Mouse (Mus musculus): ENCODE measurements around the gene Siah3. TPM values are rescaled to one million over a fixed set of nuclear protein-coding genes. Genes with fewer than 3 reads are reported as not detected.

Gene Siah3
- polyA plus RNA-seq, 1 experiment: not detected

DNA sequence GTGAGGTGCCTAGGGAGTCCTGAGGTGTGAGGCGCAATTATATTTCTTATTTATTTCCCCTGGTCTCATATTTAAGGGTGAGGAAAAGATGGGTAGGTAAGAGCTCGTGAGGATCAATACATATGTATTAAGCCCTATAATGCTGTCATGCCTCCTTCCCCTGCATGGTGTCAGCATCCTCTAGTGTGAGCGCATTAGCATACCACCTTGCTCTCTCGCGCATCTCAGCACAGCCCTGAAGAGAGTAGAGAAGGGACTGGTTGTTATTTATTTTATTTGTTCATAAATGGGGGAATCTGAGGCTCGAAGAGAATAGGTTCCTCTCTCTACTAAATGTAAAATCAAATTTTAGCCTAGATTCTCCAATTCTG lies 27.4 kb downstream of the Siah3 start:
- Histone ChIP-seq H3K36me3 (ENCODE audit: control insufficient read depth, insufficient read depth) (no peaks in the 10 kb centered on the region), H3K79me3 (ENCODE audit: low read depth) (no peaks in the 10 kb centered on the region), H3K79me2 (ENCODE audit: control insufficient read depth, insufficient read depth) (no peaks in the 10 kb centered on the region), H3ac (ENCODE audit: control insufficient read depth, insufficient read length, low read depth) (no peak overlapping the region), H3K4me3 (ENCODE audit: insufficient read depth, poor library complexity, severe bottlenecking) (no peak overlapping the region), H3K27me3 (ENCODE audit: control insufficient read depth, insufficient read depth, insufficient read length) (peaks cover 18% of the 10 kb centered on the region)
- TF ChIP-seq FOSL1 (IDR thresholded peaks at IDR 0.05; ENCODE audit: insufficient read depth, low read length, poor library complexity, severe bottlenecking) (no peak), MAX (IDR thresholded peaks at IDR 0.05) (no peak), CTCF (IDR thresholded peaks at IDR 0.05; ENCODE audit: control insufficient read depth, insufficient read depth, insufficient read length) (no peak), MYOD1 (IDR thresholded peaks at IDR 0.05; ENCODE audit: control insufficient read depth, insufficient read length, low read depth) (no peak), MYOG (IDR thresholded peaks at IDR 0.05; ENCODE audit: control insufficient read depth, extremely low read depth, insufficient read length) (no peak), USF1 (IDR thresholded peaks at IDR 0.05; ENCODE audit: low read depth) (no peak), CEBPB (IDR thresholded peaks at IDR 0.05; ENCODE audit: low read depth) (no peak)

DNA sequence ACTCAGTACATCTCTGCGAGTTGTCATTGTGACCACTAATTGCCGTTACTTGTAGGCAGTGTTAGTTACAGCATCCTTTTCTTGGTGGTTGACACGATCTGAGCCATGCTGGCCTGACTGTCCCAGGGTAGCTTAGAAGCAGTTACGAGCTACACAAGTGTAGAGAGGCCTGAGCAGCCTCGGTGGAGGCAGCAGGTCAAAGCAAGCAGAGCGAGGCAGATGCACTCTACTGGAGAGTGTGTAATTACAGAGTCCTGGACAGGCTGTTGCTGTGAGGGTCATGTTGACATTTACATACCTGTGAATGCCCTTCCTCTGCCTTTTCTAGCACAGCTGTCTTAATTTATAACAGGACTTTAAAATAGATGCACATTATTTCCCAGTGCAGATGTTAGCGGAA lies 32.1 kb downstream of the Siah3 start:
- no peak overlapping the region for H3K4me3 ChIP-seq (ENCODE audit: insufficient read depth, poor library complexity, severe bottlenecking)
- H3K79me3 ChIP-seq (ENCODE audit: low read depth): no peaks in the 10 kb centered on the region
- TF ChIP-seq USF1 (IDR thresholded peaks at IDR 0.05; ENCODE audit: low read depth): no peak
- TF ChIP-seq CTCF (IDR thresholded peaks at IDR 0.05; ENCODE audit: control insufficient read depth, insufficient read depth, insufficient read length): no peak
- no peak for TF ChIP-seq MYOG (IDR thresholded peaks at IDR 0.05; ENCODE audit: control insufficient read depth, extremely low read depth, insufficient read length)
- TF ChIP-seq FOSL1 (IDR thresholded peaks at IDR 0.05; ENCODE audit: insufficient read depth, low read length, poor library complexity, severe bottlenecking): no peak
- TF ChIP-seq MYOD1 (IDR thresholded peaks at IDR 0.05; ENCODE audit: control insufficient read depth, insufficient read length, low read depth): no peak
- TF ChIP-seq CEBPB (IDR thresholded peaks at IDR 0.05; ENCODE audit: low read depth): no peak
- no peak for TF ChIP-seq MAX (IDR thresholded peaks at IDR 0.05)
- no peak overlapping the region for H3ac ChIP-seq (ENCODE audit: control insufficient read depth, insufficient read length, low read depth)
- H3K27me3 ChIP-seq (ENCODE audit: control insufficient read depth, insufficient read depth, insufficient read length): peaks cover 24% of the 10 kb centered on the region
- H3K36me3 ChIP-seq (ENCODE audit: control insufficient read depth, insufficient read depth): no peaks in the 10 kb centered on the region
- H3K79me2 ChIP-seq (ENCODE audit: control insufficient read depth, insufficient read depth): no peaks in the 10 kb centered on the region

DNA sequence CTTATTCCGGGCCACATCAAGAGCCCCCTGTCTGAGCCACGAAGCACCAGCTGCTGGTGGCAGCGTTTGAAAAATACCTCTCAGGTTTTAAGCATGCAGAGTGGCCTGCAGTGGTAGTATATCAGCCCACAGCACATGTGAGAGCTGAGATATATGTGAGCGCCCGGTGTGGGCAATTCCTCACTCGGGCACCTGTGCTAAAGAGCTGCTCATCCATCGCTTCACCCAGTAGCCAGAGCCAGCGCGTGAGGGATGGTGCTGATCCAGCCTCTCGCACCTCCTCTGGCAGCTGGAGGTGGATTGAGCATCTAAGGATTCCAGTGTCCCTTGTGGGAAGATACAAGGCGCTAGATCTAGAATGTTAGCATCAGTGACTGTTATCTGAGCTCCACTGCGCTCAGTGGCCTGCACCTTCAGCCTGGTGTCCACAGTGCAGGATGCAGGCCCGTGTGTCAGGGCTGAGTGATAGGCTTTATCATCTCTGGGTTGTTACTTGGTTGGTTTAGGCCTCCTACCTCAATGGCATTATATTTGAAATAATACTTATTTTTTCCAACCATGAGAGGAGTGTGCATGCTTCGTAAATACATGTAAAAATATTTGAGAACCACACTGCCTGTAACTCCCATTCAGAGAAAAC lies 37.9 kb downstream of the Siah3 start:
- H3K79me2 ChIP-seq (ENCODE audit: control insufficient read depth, insufficient read depth): no peaks in the 10 kb centered on the region
- no peak overlapping the region for H3ac ChIP-seq (ENCODE audit: control insufficient read depth, insufficient read length, low read depth)
- H3K27me3 ChIP-seq (ENCODE audit: control insufficient read depth, insufficient read depth, insufficient read length): peaks cover 47% of the 10 kb centered on the region
- H3K4me3 ChIP-seq (ENCODE audit: insufficient read depth, poor library complexity, severe bottlenecking): no peak overlapping the region
- no peaks in the 10 kb centered on the region for H3K36me3 ChIP-seq (ENCODE audit: control insufficient read depth, insufficient read depth)
- no peaks in the 10 kb centered on the region for H3K79me3 ChIP-seq (ENCODE audit: low read depth)
- TF ChIP-seq USF1 (IDR thresholded peaks at IDR 0.05; ENCODE audit: low read depth) (no peak), FOSL1 (IDR thresholded peaks at IDR 0.05; ENCODE audit: insufficient read depth, low read length, poor library complexity, severe bottlenecking) (no peak), CEBPB (IDR thresholded peaks at IDR 0.05; ENCODE audit: low read depth) (no peak), MYOD1 (IDR thresholded peaks at IDR 0.05; ENCODE audit: control insufficient read depth, insufficient read length, low read depth) (no peak), CTCF (IDR thresholded peaks at IDR 0.05; ENCODE audit: control insufficient read depth, insufficient read depth, insufficient read length) (no peak), MAX (IDR thresholded peaks at IDR 0.05) (no peak), MYOG (IDR thresholded peaks at IDR 0.05; ENCODE audit: control insufficient read depth, extremely low read depth, insufficient read length) (no peak)

DNA sequence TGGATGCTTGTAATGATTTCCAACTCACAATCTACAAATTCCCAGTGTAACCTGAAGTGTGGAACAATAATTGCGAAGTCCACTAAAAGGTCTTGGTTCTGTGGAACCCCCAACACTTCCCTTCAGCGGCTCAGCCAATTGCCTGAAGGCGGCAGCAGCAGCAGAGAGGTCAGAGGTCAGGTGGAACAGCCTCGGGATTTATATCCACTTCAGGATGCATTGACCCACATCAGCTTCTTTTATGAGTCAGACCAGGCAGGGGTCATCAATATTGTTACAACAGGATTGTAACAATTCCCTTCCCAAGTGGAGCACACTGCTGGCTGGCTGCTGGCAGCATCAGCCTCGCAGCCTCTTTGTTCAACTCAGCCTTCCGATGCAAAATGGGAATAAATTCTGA lies 39.1 kb downstream of the Siah3 start:
- Histone ChIP-seq H3K36me3 (ENCODE audit: control insufficient read depth, insufficient read depth) (no peaks in the 10 kb centered on the region), H3K4me3 (ENCODE audit: insufficient read depth, poor library complexity, severe bottlenecking) (no peak overlapping the region), H3K79me3 (ENCODE audit: low read depth) (no peaks in the 10 kb centered on the region), H3K27me3 (ENCODE audit: control insufficient read depth, insufficient read depth, insufficient read length) (peaks cover 50% of the 10 kb centered on the region), H3K79me2 (ENCODE audit: control insufficient read depth, insufficient read depth) (no peaks in the 10 kb centered on the region), H3ac (ENCODE audit: control insufficient read depth, insufficient read length, low read depth) (no peak overlapping the region)
- TF ChIP-seq MAX (IDR thresholded peaks at IDR 0.05): no peak
- no peak for TF ChIP-seq CTCF (IDR thresholded peaks at IDR 0.05; ENCODE audit: control insufficient read depth, insufficient read depth, insufficient read length)
- TF ChIP-seq MYOD1 (IDR thresholded peaks at IDR 0.05; ENCODE audit: control insufficient read depth, insufficient read length, low read depth): no peak

DNA sequence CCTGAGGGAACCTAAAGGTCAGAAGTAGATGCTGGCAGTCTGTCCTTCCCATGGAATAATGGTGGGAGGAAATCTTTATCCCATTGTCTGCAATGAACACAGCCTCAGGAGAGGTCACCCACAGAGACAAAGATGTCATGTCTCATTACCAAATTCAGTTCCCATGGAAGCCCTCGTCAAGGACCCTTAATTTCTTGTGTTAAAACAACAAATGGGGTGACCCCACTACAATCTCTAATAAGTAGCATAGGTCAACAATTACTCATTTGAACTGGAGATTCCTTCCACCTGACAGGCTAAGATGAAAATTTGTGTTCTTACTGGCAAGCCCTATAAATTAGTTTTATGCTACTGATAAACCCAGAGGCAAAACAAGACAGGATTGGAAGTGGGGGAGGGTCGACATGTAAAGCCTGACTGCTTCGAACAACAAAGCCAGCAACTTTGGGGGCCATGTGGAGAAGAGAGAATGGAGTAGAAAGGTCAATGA lies 45.8 kb downstream of the Siah3 start:
- H3K79me2 ChIP-seq (ENCODE audit: control insufficient read depth, insufficient read depth): no peaks in the 10 kb centered on the region
- no peak for TF ChIP-seq MYOG (IDR thresholded peaks at IDR 0.05; ENCODE audit: control insufficient read depth, extremely low read depth, insufficient read length)
- no peak for TF ChIP-seq CTCF (IDR thresholded peaks at IDR 0.05; ENCODE audit: control insufficient read depth, insufficient read depth, insufficient read length)
- TF ChIP-seq MAX (IDR thresholded peaks at IDR 0.05): no peak
- TF ChIP-seq USF1 (IDR thresholded peaks at IDR 0.05; ENCODE audit: low read depth): no peak
- no peak for TF ChIP-seq FOSL1 (IDR thresholded peaks at IDR 0.05; ENCODE audit: insufficient read depth, low read length, poor library complexity, severe bottlenecking)
- TF ChIP-seq CEBPB (IDR thresholded peaks at IDR 0.05; ENCODE audit: low read depth): no peak
- TF ChIP-seq MYOD1 (IDR thresholded peaks at IDR 0.05; ENCODE audit: control insufficient read depth, insufficient read length, low read depth): no peak

DNA sequence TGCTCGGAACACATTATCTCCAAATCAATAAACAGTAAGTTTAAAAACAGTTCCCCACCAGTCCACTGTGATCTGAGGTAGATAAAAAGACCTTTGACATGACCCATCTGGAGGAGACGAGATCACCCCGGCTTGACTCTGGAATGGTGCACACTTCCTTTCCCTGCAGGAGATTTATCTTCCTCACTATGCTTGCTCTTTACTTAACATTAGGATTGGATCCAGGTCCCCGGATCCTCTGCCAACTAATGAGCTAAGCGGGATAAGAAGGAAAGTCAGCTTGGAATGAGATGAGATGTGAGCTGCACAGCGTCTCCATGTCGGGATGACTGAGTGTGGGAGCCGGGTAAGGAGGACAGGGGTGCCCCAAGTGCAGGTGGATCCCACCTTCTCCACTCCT lies 46.7 kb downstream of the Siah3 start:
- Histone ChIP-seq H3K36me3 (ENCODE audit: control insufficient read depth, insufficient read depth) (no peaks in the 10 kb centered on the region), H3K27me3 (ENCODE audit: control insufficient read depth, insufficient read depth, insufficient read length) (peaks cover 22% of the 10 kb centered on the region), H3ac (ENCODE audit: control insufficient read depth, insufficient read length, low read depth) (no peak overlapping the region), H3K4me3 (ENCODE audit: insufficient read depth, poor library complexity, severe bottlenecking) (no peak overlapping the region), H3K79me3 (ENCODE audit: low read depth) (no peaks in the 10 kb centered on the region), H3K79me2 (ENCODE audit: control insufficient read depth, insufficient read depth) (no peaks in the 10 kb centered on the region)
- no peak for TF ChIP-seq FOSL1 (IDR thresholded peaks at IDR 0.05; ENCODE audit: insufficient read depth, low read length, poor library complexity, severe bottlenecking)

More for the DNA sequence above, 45.8 kb downstream of the Siah3 start:
- Histone ChIP-seq H3ac (ENCODE audit: control insufficient read depth, insufficient read length, low read depth) (no peak overlapping the region), H3K27me3 (ENCODE audit: control insufficient read depth, insufficient read depth, insufficient read length) (peaks cover 24% of the 10 kb centered on the region), H3K79me3 (ENCODE audit: low read depth) (no peaks in the 10 kb centered on the region), H3K4me3 (ENCODE audit: insufficient read depth, poor library complexity, severe bottlenecking) (no peak overlapping the region), H3K36me3 (ENCODE audit: control insufficient read depth, insufficient read depth) (no peaks in the 10 kb centered on the region)
